Comparison of ENCODE assay signal across 34 mouse cellular contexts in genomic region chr5:136525896-136526544, GRCm38 (mm10). TPM values are rescaled to one million over a fixed set of nuclear protein-coding genes. Genes with fewer than 3 reads are reported as not detected.
DNase-seq lines count a peak whose midpoint lies in the region; ATAC-seq and TF ChIP-seq lines count a peak whose summit lies in the region.
"Had no signal": no experiment of that assay in that cellular context is flagged by ENCODE, and none has a peak within 500 bp of the region (broad histone marks: within the 10 kb centered on the region; RNA-seq: fewer than 3 reads in every experiment).

No protein-coding gene starts in this region.

- no peak for TF ChIP-seq POLR2A in liver, adult 2 months (IDR thresholded peaks at IDR 0.05; ENCODE audit: extremely low read depth, insufficient read depth, low read length)

- H3K4me2 ChIP-seq in liver, embryonic 11.5 days, result no peak overlapping the region
- no peak overlapping the region for H3K4me2 ChIP-seq in intestine, postnatal 0 days (replicated peaks; ENCODE audit: low read depth)
- H3K4me2 ChIP-seq in lung, embryonic 16.5 days (ENCODE audit: low read depth, low read length), result no peak overlapping the region; the same call in 1 of the 2 replicates
- H3K4me2 ChIP-seq: embryonic facial prominence, embryonic 13.5 days; limb, embryonic 12.5 days; liver, embryonic 12.5 days had no signal

- TF ChIP-seq CTCF in liver, adult 2 months (IDR thresholded peaks at IDR 0.05; ENCODE audit: low read depth, low read length), result no peak
- no peak for TF ChIP-seq CTCF in intestine, postnatal 0 days (IDR thresholded peaks at IDR 0.05; ENCODE audit: low read depth)

- H3K9ac ChIP-seq in liver, adult 2 months (ENCODE audit: low read depth, low read length), result no peak overlapping the region
- no peak overlapping the region for H3K9ac ChIP-seq in liver, embryonic 11.5 days (ENCODE audit: low read depth, low read length)
- H3K9ac ChIP-seq in intestine, postnatal 0 days (ENCODE audit: low read depth, low read length), result no peak overlapping the region
- no peak overlapping the region for H3K9ac ChIP-seq in lung, embryonic 16.5 days (ENCODE audit: low read length)
- H3K9ac ChIP-seq: embryonic facial prominence, embryonic 13.5 days; limb, embryonic 12.5 days; liver, embryonic 12.5 days; liver, postnatal 0 days had no signal

- peaks cover 32% of the 10 kb centered on the region; the same call in 1 of the 2 replicates for H3K79me2 ChIP-seq in liver, adult 2 months (ENCODE audit: control insufficient read depth, insufficient read depth, low read length)

- no peak overlapping the region for H3K27ac ChIP-seq in liver, adult 2 months (replicated peaks; ENCODE audit: insufficient read depth, low read depth, low read length)
- no peak overlapping the region for H3K27ac ChIP-seq in liver, embryonic 11.5 days (ENCODE audit: low read depth, low read length)
- H3K27ac ChIP-seq in intestine, postnatal 0 days (ENCODE audit: low read depth, low read length), result no peak overlapping the region; the same call in 1 of the 2 replicates
- peak overlapping the region; percentile 76 for H3K27ac ChIP-seq in lung, embryonic 16.5 days (ENCODE audit: low read length)
- H3K27ac ChIP-seq: embryonic facial prominence, embryonic 13.5 days; gastrocnemius, adult 2 months; hindbrain, embryonic 10.5 days; limb, embryonic 12.5 days; liver, embryonic 12.5 days had no signal

- peaks cover 16% of the 10 kb centered on the region for H3K4me1 ChIP-seq in liver, adult 2 months (ENCODE audit: control insufficient read depth, insufficient read depth, low read length)
- peaks cover 5% of the 10 kb centered on the region; the same call in 1 of the 2 replicates for H3K4me1 ChIP-seq in liver, embryonic 11.5 days (replicated peaks; ENCODE audit: control insufficient read depth, insufficient read depth, low read length)
- H3K4me1 ChIP-seq in intestine, postnatal 0 days (replicated peaks; ENCODE audit: control insufficient read depth, insufficient read depth, low read length), result peaks cover 12% of the 10 kb centered on the region
- peaks cover 48% of the 10 kb centered on the region for H3K4me1 ChIP-seq in lung, embryonic 16.5 days (replicated peaks; ENCODE audit: control insufficient read depth, insufficient read depth, low read length)

- 76% methylated on average over 9 of the region's 9 CpGs for WGBS in liver, adult 2 months
- 80% methylated on average over 9 of the region's 9 CpGs for WGBS in liver, embryonic 11.5 days
- WGBS in intestine, postnatal 0 days, result 61% methylated on average over 9 of the region's 9 CpGs
- WGBS in lung, embryonic 16.5 days, result 52% methylated on average over 9 of the region's 9 CpGs

- no peak overlapping the region for H3K4me3 ChIP-seq in liver, adult 2 months (ENCODE audit: insufficient read depth, low read depth, low read length)
- no peak overlapping the region for H3K4me3 ChIP-seq in liver, embryonic 11.5 days (ENCODE audit: low read depth, low read length)
- H3K4me3 ChIP-seq in intestine, postnatal 0 days (ENCODE audit: low read depth, low read length), result no peak overlapping the region
- no peak overlapping the region for H3K4me3 ChIP-seq in lung, embryonic 16.5 days (ENCODE audit: low read length)
- H3K4me3 ChIP-seq: embryonic facial prominence, embryonic 13.5 days; erythroblast, embryonic 14.5 days; gastrocnemius, adult 2 months; hindbrain, embryonic 10.5 days; limb, embryonic 12.5 days; liver, embryonic 12.5 days; megakaryocyte, embryonic 14.5 days had no signal

- H3K36me3 ChIP-seq in liver, adult 2 months (ENCODE audit: control insufficient read depth, insufficient read depth, low read length), result no peaks in the 10 kb centered on the region
- no peaks in the 10 kb centered on the region for H3K36me3 ChIP-seq in liver, embryonic 11.5 days (ENCODE audit: control insufficient read depth, insufficient read depth, low read length)
- no peaks in the 10 kb centered on the region for H3K36me3 ChIP-seq in intestine, postnatal 0 days (ENCODE audit: control insufficient read depth, insufficient read depth)
- no peaks in the 10 kb centered on the region for H3K36me3 ChIP-seq in lung, embryonic 16.5 days (ENCODE audit: control insufficient read depth, insufficient read depth, low read length)
- H3K36me3 ChIP-seq: embryonic facial prominence, embryonic 13.5 days; liver, embryonic 12.5 days had no signal

- no peak for ATAC-seq in liver, embryonic 11.5 days (replicated peaks; ENCODE audit: low FRiP score)
- 0 out of 2 replicates have a peak, but pooled peaks have one; percentile 7 for ATAC-seq in intestine, postnatal 0 days
- ATAC-seq in lung, embryonic 16.5 days (ENCODE audit: low read depth), result peak; percentile 67; the same call in 1 of the 2 replicates
- ATAC-seq: activated CD4-positive, CD25-positive, alpha-beta regulatory T cell, adult 4 months; CD4-positive, CD25-positive, alpha-beta regulatory T cell, adult 4 months; forebrain, embryonic 16.5 days; hindbrain, embryonic 16.5 days; liver, embryonic 12.5 days; liver, postnatal 0 days had no signal

- DNase-seq in liver, adult 2 months (ENCODE audit: extremely low read depth, low read depth, low spot score), result peak; percentile 52
- DNase-seq in liver, embryonic 11.5 days (ENCODE audit: low spot score), result no peak
- DNase-seq in lung, postnatal 36 days, result peak; percentile 71
- DNase-seq in MN1 (ENCODE audit: low spot score), result no peak
- no peak for DNase-seq in spleen, postnatal 14 days (ENCODE audit: low spot score in 2 of 2)
- DNase-seq in cerebellum, adult 9-10 months, result no peak
- DNase-seq: adrenal gland, adult 2 months; adrenal gland, postnatal 36 days; cerebellum, adult 2 months; cerebellum, postnatal 36 days; embryo, embryonic 11 days; gastrocnemius, adult 2 months; heart, postnatal 14 days; kidney, adult 11 months; kidney, postnatal 14 days; layer of hippocampus, adult 9-11 months; liver, postnatal 0 days; midbrain, embryonic 14.5 days; retina, postnatal 1 day; right cerebral cortex, postnatal 14 days; thymus, adult 18-20 months; thymus, postnatal 36 days had no signal

- no peaks in the 10 kb centered on the region for H3K27me3 ChIP-seq in liver, adult 2 months (ENCODE audit: control insufficient read depth, insufficient read depth, low read length)
- H3K27me3 ChIP-seq in liver, embryonic 11.5 days (replicated peaks; ENCODE audit: control insufficient read depth, insufficient read depth, low read length), result no peaks in the 10 kb centered on the region
- no peaks in the 10 kb centered on the region for H3K27me3 ChIP-seq in intestine, postnatal 0 days (replicated peaks; ENCODE audit: control insufficient read depth, insufficient read depth, low read length)
- no peaks in the 10 kb centered on the region for H3K27me3 ChIP-seq in lung, embryonic 16.5 days (ENCODE audit: control insufficient read depth, insufficient read depth, low read depth, low read length)
- H3K27me3 ChIP-seq: embryonic facial prominence, embryonic 13.5 days; limb, embryonic 12.5 days; liver, embryonic 12.5 days; megakaryocyte, embryonic 14.5 days had no signal

- H3K9me3 ChIP-seq in liver, embryonic 11.5 days (ENCODE audit: control insufficient read depth, low read length), result no peaks in the 10 kb centered on the region
- no peaks in the 10 kb centered on the region for H3K9me3 ChIP-seq in intestine, postnatal 0 days (ENCODE audit: control insufficient read depth)
- no peaks in the 10 kb centered on the region for H3K9me3 ChIP-seq in lung, embryonic 16.5 days (ENCODE audit: control insufficient read depth, low read length)
- H3K9me3 ChIP-seq: embryonic facial prominence, embryonic 13.5 days; hindbrain, embryonic 10.5 days; limb, embryonic 12.5 days; liver, embryonic 12.5 days; megakaryocyte, embryonic 14.5 days had no signal

RNA-seq across cellular contexts. Expression of gene Cux1, which starts 41.3 kb away (rescaled TPM):
- 9.5 and 12.6 TPM in 2 replicates for total RNA-seq in liver, adult 2 months (2014; rRNA removed)
- polyA plus RNA-seq in liver, adult 2 months (2012; rRNA removed), result 11.6 and 12.6 TPM in 2 replicates
- polyA plus RNA-seq in liver, embryonic 11.5 days (2014; fragmentation: Nextera tagmentation; extraction: Ambion mirVana), result 45.8 and 50.0 TPM in 2 replicates
- polyA plus RNA-seq in intestine, postnatal 0 days (2015; fragmentation: Nextera tagmentation; extraction: Ambion mirVana), result 29.4 and 31.2 TPM in 2 replicates
- 113 and 117 TPM in 2 replicates for polyA plus RNA-seq in lung, embryonic 16.5 days (2015; fragmentation: Nextera tagmentation; extraction: Ambion mirVana)

Comparison
In these comparisons a context has a peak if more than half of its experiments do, and no peak if none do; other contexts are left out.
1. DNase-seq: peak in liver, adult 2 months (single experiment) and lung, postnatal 36 days (single experiment); none in liver, embryonic 11.5 days (single experiment), MN1 (single experiment), spleen, postnatal 14 days (0 of 2) and cerebellum, adult 9-10 months (single experiment).